Mouse (Mus musculus) heart, embryonic 13.5 days (tissue): ENCODE measurements around the gene Slc2a5. TPM values are rescaled to one million over a fixed set of nuclear protein-coding genes. Genes with fewer than 3 reads are reported as not detected.

ENCODE experiments used
- ATAC-seq: fragments of 200-750 bp; cut with Nextera tagmentation; 2 replicates; pipeline ENCODE4 v1.8.0; 2017; ENCODE audit warnings: moderate TSS enrichment; ENCODE audit not compliant: insufficient number of reproducible peaks, low FRiP score, low TSS enrichment; ENCODE audit errors: extremely low read depth
- H3K27ac ChIP-seq: fragments of 300-500 bp; sonication (generic); replicated peaks from 2 replicates; pipeline ENCODE4 v1.5.1; 2015; ENCODE audit warnings: moderate library complexity, mild to moderate bottlenecking, inconsistent platforms
- H3K27me3 ChIP-seq: fragments of 300-500 bp; sonication (generic); replicated peaks from 2 replicates; pipeline ENCODE4 v1.6.1; 2015; ENCODE audit warnings: mild to moderate bottlenecking, inconsistent platforms
- H3K36me3 ChIP-seq: fragments of 300-500 bp; sonication (generic); 2 replicates; pipeline ENCODE4 v1.6.1; 2015; ENCODE audit warnings: mild to moderate bottlenecking, inconsistent platforms
- H3K4me1 ChIP-seq: fragments of 300-500 bp; sonication (generic); 2 replicates; pipeline ENCODE4 v1.6.1; 2015; ENCODE audit warnings: inconsistent platforms
- H3K4me2 ChIP-seq: fragments of 300-500 bp; sonication (generic); 2 replicates; pipeline ENCODE4 v1.6.1; 2015; ENCODE audit warnings: inconsistent platforms, mild to moderate bottlenecking, moderate library complexity
- H3K4me3 ChIP-seq: fragments of 300-500 bp; sonication (generic); 2 replicates; pipeline ENCODE4 v1.5.1; 2015; ENCODE audit warnings: moderate library complexity, mild to moderate bottlenecking, inconsistent platforms
- H3K9ac ChIP-seq: fragments of 300-500 bp; sonication (generic); 2 replicates; pipeline ENCODE4 v1.6.1; 2015; ENCODE audit warnings: inconsistent platforms, mild to moderate bottlenecking, moderate library complexity
- H3K9me3 ChIP-seq: fragments of 300-500 bp; sonication (generic); 2 replicates; pipeline ENCODE4 v1.6.1; 2016; ENCODE audit warnings: inconsistent platforms
- WGBS: fragments of 180-500 bp; shearing (Covaris S2); methylation state at CpG from one replicate; pipeline ENCODE4 v1.1.7; 2015; ENCODE audit warnings: mixed read lengths; 5-methylcytosine and 5-hydroxymethylcytosine counted together
- polyA plus RNA-seq: library from polyadenylated mRNA; unstranded; fragments of >200 nt; fragmentation: Nextera tagmentation; extraction: Ambion mirVana; gene quantifications from 2 replicates; pipeline ENCODE4 v1.2.1, GENCODE M21; 2015

Gene Slc2a5
- polyA plus RNA-seq, 1 experiment from 2014 or later, result 1.1 TPM

DNA sequence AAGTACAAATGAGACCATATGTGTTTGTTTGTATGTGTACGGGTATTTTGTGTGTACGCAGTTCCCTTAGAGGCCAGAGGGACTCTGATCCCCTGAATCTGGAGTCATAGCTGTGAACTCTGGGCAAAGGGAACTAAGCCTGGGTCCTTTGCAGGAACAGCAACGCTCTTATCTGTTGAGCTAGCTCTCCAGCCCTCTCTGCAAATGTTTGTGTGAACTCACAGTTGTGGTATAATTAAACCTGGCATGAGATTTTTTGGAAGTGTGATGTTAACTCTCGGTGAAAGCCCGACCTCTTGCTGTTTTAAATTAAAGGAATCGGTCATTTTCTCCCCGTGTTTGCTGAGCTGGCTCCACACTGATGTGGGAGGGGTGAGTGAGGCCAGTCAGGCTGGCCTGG is 13.4 kb upstream of the Slc2a5 start:
- peaks cover 11% of the 10 kb centered on the region for H3K27me3 ChIP-seq
- no peak overlapping the region for H3K27ac ChIP-seq
- no peaks in the 10 kb centered on the region for H3K9me3 ChIP-seq
- H3K4me2 ChIP-seq, result no peak overlapping the region
- no peak overlapping the region for H3K4me3 ChIP-seq
- peak overlapping the region; percentile 33; the same call in 1 of the 2 replicates for H3K9ac ChIP-seq
- ATAC-seq, result no peak
- peaks cover 18% of the 10 kb centered on the region for H3K36me3 ChIP-seq
- WGBS, result 25% methylated on average over 7 of the region's 7 CpGs
- H3K4me1 ChIP-seq, result peaks cover 16% of the 10 kb centered on the region

- H3K9me3 ChIP-seq, result no peaks in the 10 kb centered on the region
- no peak overlapping the region for H3K4me2 ChIP-seq
- peaks cover 19% of the 10 kb centered on the region for H3K4me1 ChIP-seq
- WGBS, result 58% methylated on average over 5 of the region's 5 CpGs
- peaks cover 18% of the 10 kb centered on the region for H3K36me3 ChIP-seq
- H3K9ac ChIP-seq, result no peak overlapping the region
- no peak for ATAC-seq
- no peak overlapping the region for H3K4me3 ChIP-seq
- H3K27me3 ChIP-seq, result peaks cover 1% of the 10 kb centered on the region; the same call in 1 of the 2 replicates
- no peak overlapping the region for H3K27ac ChIP-seq
Observed at GRCm38 (mm10) chr4:150106637-150107036, 12.4 kb upstream of the Slc2a5 start.

GRCm38 (mm10) chr4:150109636-150110035 is 9.4 kb upstream of the Slc2a5 start:
- no peaks in the 10 kb centered on the region for H3K27me3 ChIP-seq

GRCm38 (mm10) chr4:150110373-150110772 is 8.7 kb upstream of the Slc2a5 start:
- Histone ChIP-seq H3K27ac (no peak overlapping the region), H3K9ac (no peak overlapping the region), H3K4me2 (no peak overlapping the region), H3K36me3 (no peaks in the 10 kb centered on the region), H3K4me3 (no peak overlapping the region), H3K27me3 (no peaks in the 10 kb centered on the region), H3K9me3 (no peaks in the 10 kb centered on the region), H3K4me1 (peaks cover 24% of the 10 kb centered on the region)
- 77% methylated on average over 9 of the region's 9 CpGs for WGBS
- no peak for ATAC-seq

More at GRCm38 (mm10) chr4:150109636-150110035, 9.4 kb upstream of the Slc2a5 start:
- ATAC-seq, result no peak
- Histone ChIP-seq H3K9ac (no peak overlapping the region), H3K4me2 (no peak overlapping the region), H3K9me3 (no peaks in the 10 kb centered on the region), H3K4me1 (peaks cover 25% of the 10 kb centered on the region), H3K36me3 (no peaks in the 10 kb centered on the region), H3K4me3 (no peak overlapping the region), H3K27ac (no peak overlapping the region)
- 63% methylated on average over 3 of the region's 3 CpGs for WGBS

- Histone ChIP-seq H3K9ac (no peak overlapping the region), H3K27me3 (no peaks in the 10 kb centered on the region), H3K4me3 (no peak overlapping the region), H3K36me3 (no peaks in the 10 kb centered on the region), H3K27ac (no peak overlapping the region), H3K4me2 (peak overlapping the region; percentile 14; the same call in 1 of the 2 replicates), H3K4me1 (peaks cover 9% of the 10 kb centered on the region), H3K9me3 (no peaks in the 10 kb centered on the region)
- WGBS, result 6% methylated on average over 15 of the region's 15 CpGs
- no peak for ATAC-seq
Observed at GRCm38 (mm10) chr4:150112867-150113266, 6.2 kb upstream of the Slc2a5 start.

- Histone ChIP-seq H3K4me2 (no peak overlapping the region), H3K9ac (no peak overlapping the region), H3K27ac (no peak overlapping the region), H3K27me3 (0 out of 2 replicates have a peak, but pooled peaks cover 2% of the 10 kb centered on the region), H3K4me1 (peaks cover 20% of the 10 kb centered on the region), H3K9me3 (no peaks in the 10 kb centered on the region), H3K36me3 (no peaks in the 10 kb centered on the region), H3K4me3 (no peak overlapping the region)
- ATAC-seq, result no peak
- 83% methylated on average over 26 of the region's 26 CpGs for WGBS
Observed at GRCm38 (mm10) chr4:150114505-150115061, 4.5 kb upstream of the Slc2a5 start.

GRCm38 (mm10) chr4:150117311-150117710 is 1.8 kb upstream of the Slc2a5 start:
- no peaks in the 10 kb centered on the region for H3K9me3 ChIP-seq
- WGBS, result 30% methylated on average over 5 of the region's 5 CpGs
- peaks cover 25% of the 10 kb centered on the region for H3K4me1 ChIP-seq
- ATAC-seq, result no peak
- H3K27ac ChIP-seq, result no peak overlapping the region
- 0 out of 2 replicates have a peak, but pooled peaks cover 3% of the 10 kb centered on the region for H3K27me3 ChIP-seq
- H3K36me3 ChIP-seq, result no peaks in the 10 kb centered on the region
- no peak overlapping the region for H3K9ac ChIP-seq
- H3K4me3 ChIP-seq, result no peak overlapping the region
- H3K4me2 ChIP-seq, result no peak overlapping the region

- 62% methylated on average over 6 of the region's 6 CpGs for WGBS
- no peak for ATAC-seq
- H3K36me3 ChIP-seq, result no peaks in the 10 kb centered on the region
Observed at GRCm38 (mm10) chr4:150118163-150118562, 920 bp upstream of the Slc2a5 start.

DNA sequence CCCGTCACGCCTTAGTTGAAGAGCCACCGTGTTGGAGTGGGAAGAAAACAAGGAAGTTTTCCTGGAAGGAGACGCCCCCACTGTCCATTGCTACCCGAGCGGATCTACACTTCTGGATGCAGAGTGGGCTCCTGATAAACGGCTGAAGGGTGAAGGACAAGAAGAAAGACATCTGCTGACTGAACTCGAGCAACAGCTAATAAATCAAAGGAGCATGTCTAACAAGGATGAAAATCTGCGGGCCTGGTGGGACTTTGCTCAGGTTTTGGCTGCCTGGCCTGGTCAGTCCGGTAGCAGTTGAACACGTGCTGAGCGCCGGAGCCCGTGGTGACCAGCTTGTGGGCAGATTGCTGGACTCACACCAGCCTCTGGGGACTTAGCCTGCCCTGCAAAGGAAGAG is 557 bp downstream of the Slc2a5 start:
- ATAC-seq, result no peak
- H3K4me2 ChIP-seq, result peak overlapping the region; percentile 62
- H3K4me3 ChIP-seq, result peak overlapping the region; percentile 29
- H3K27me3 ChIP-seq, result peaks cover 3% of the 10 kb centered on the region; the same call in 1 of the 2 replicates
- H3K27ac ChIP-seq, result no peak overlapping the region
- H3K36me3 ChIP-seq, result no peaks in the 10 kb centered on the region
- peaks cover 27% of the 10 kb centered on the region for H3K4me1 ChIP-seq
- 44% methylated on average over 14 of the region's 14 CpGs for WGBS
- peak overlapping the region; percentile 67 for H3K9ac ChIP-seq
- H3K9me3 ChIP-seq, result no peaks in the 10 kb centered on the region

More at GRCm38 (mm10) chr4:150118163-150118562, 920 bp upstream of the Slc2a5 start:
- peaks cover 3% of the 10 kb centered on the region; the same call in 1 of the 2 replicates for H3K27me3 ChIP-seq
- H3K9me3 ChIP-seq, result no peaks in the 10 kb centered on the region
- no peak overlapping the region for H3K4me3 ChIP-seq
- H3K27ac ChIP-seq, result no peak overlapping the region
- H3K4me1 ChIP-seq, result peaks cover 27% of the 10 kb centered on the region
- no peak overlapping the region for H3K4me2 ChIP-seq
- no peak overlapping the region for H3K9ac ChIP-seq

GRCm38 (mm10) chr4:150120173-150120833 is 1.2 kb downstream of the Slc2a5 start:
- no peak for ATAC-seq
- H3K4me3 ChIP-seq, result no peak overlapping the region
- peaks cover 3% of the 10 kb centered on the region; the same call in 1 of the 2 replicates for H3K27me3 ChIP-seq
- H3K9ac ChIP-seq, result no peak overlapping the region; the same call in 1 of the 2 replicates
- H3K4me1 ChIP-seq, result peaks cover 27% of the 10 kb centered on the region
- WGBS, result 48% methylated on average over 15 of the region's 15 CpGs
- no peaks in the 10 kb centered on the region for H3K9me3 ChIP-seq
- H3K27ac ChIP-seq, result no peak overlapping the region
- H3K4me2 ChIP-seq, result peak overlapping the region; percentile 62; the same call in 1 of the 2 replicates
- H3K36me3 ChIP-seq, result no peaks in the 10 kb centered on the region

GRCm38 (mm10) chr4:150121430-150121829 is 2.3 kb downstream of the Slc2a5 start:
- H3K27me3 ChIP-seq, result peaks cover 3% of the 10 kb centered on the region; the same call in 1 of the 2 replicates
- no peak overlapping the region for H3K9ac ChIP-seq
- H3K4me3 ChIP-seq, result no peak overlapping the region
- no peaks in the 10 kb centered on the region for H3K36me3 ChIP-seq
- no peak overlapping the region for H3K27ac ChIP-seq
- peaks cover 27% of the 10 kb centered on the region for H3K4me1 ChIP-seq
- ATAC-seq, result no peak
- WGBS, result 71% methylated on average over 8 of the region's 8 CpGs
- H3K9me3 ChIP-seq, result no peaks in the 10 kb centered on the region
- H3K4me2 ChIP-seq, result no peak overlapping the region
